Mouse (Mus musculus): ENCODE measurements around the gene Nxpe4. TPM values are rescaled to one million over a fixed set of nuclear protein-coding genes. Genes with fewer than 3 reads are reported as not detected.
"Not testable (repeated sequence)": the region's sequence is repeated elsewhere in the genome, so short reads cannot be mapped to it uniquely, and the experiment has no call there.

Gene Nxpe4
- polyA plus RNA-seq, 1 experiment from 2014 or later = 7.4 TPM

DNA sequence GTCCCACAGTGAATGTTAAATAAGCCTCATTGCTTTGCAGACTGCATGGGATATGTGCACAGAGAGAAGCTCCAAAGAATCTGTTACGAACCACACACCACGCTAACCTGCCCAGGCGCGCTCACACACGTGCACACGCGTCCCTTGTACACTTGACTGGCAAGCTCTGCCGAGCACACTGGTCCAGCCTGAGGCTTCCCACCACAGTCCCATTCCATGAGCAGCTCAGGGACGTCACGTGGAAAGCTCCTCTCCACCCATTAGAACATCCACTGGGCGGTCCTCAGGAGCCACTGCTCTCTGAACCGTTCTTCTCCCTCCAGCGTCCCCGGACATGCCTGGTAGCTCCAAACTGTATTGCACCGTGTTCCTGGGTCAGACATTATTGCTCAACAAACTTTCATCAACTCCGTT is 105.2 kb downstream of the Nxpe4 start:
- H3K27ac ChIP-seq = no peak overlapping the region
- no peaks in the 10 kb centered on the region for H3K9me3 ChIP-seq
- peaks cover 6% of the 10 kb centered on the region; the same call in 1 of the 2 replicates for H3K4me1 ChIP-seq (replicated peaks)
- under 1% methylated on average over 16 of the region's 16 CpGs for WGBS
- peaks cover 7% of the 10 kb centered on the region; the same call in 1 of the 2 replicates for H3K27me3 ChIP-seq
- peak overlapping the region; percentile 46 for H3K4me3 ChIP-seq (replicated peaks)
- H3K9ac ChIP-seq (replicated peaks) = peak overlapping the region; percentile 52
- peak; percentile 84 for ATAC-seq (ENCODE audit: insufficient number of reproducible peaks, insufficient read depth, low FRiP score, low TSS enrichment, low read depth)
- H3K4me2 ChIP-seq = peak overlapping the region; percentile 80
- H3K36me3 ChIP-seq = no peaks in the 10 kb centered on the region

DNA sequence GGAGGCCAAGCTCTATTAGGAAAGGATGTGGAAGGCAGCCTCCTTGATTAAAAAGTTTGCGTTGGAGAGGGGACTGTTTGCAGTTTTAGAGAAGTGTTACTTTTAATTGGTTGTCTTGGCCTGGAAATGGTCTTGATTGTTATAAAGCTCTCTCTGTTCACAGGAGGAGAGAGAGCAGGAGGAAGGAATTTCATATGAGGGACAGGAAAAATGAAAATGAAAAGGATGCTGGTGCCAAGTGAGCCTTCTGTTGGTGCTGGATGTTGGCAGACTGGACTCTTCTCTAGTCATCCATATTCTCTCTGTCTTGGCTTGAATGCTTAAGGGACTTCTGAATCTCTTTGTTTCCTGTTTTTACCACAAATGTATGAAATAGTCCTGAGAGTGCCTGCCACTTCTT is 106.1 kb downstream of the Nxpe4 start:
- ATAC-seq (ENCODE audit: insufficient number of reproducible peaks, insufficient read depth, low FRiP score, low TSS enrichment, low read depth) = no peak
- 48% methylated on average over 1 of the region's 1 CpGs for WGBS
- Histone ChIP-seq H3K4me1 (replicated peaks) (peaks cover 6% of the 10 kb centered on the region; the same call in 1 of the 2 replicates), H3K4me2 (no peak overlapping the region), H3K27ac (no peak overlapping the region), H3K4me3 (replicated peaks) (no peak overlapping the region), H3K9ac (replicated peaks) (no peak overlapping the region), H3K27me3 (peaks cover 7% of the 10 kb centered on the region; the same call in 1 of the 2 replicates), H3K9me3 (no peaks in the 10 kb centered on the region), H3K36me3 (no peaks in the 10 kb centered on the region)

DNA sequence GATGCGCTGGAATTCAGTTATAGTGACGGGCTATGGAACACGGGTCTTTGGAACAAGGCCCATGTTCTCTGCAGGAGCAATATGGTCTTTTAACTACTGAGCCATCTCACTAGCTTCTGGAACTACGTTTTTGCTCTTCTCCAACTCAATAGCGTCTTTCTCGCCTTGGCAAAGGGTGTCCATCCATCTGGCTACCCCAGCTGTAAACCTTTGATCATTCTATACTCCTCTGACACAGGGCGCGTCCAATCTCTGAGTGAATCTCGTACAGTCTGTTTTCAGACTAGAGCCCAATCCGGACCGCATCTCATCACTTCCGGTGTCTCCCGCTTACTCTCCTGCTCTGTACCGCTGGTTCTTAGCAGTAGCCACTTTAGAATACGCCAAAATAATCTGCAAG is 115.0 kb downstream of the Nxpe4 start:
- WGBS = 95% methylated on average over 15 of the region's 15 CpGs
- no peak for ATAC-seq (ENCODE audit: insufficient number of reproducible peaks, insufficient read depth, low FRiP score, low TSS enrichment, low read depth)

DNA sequence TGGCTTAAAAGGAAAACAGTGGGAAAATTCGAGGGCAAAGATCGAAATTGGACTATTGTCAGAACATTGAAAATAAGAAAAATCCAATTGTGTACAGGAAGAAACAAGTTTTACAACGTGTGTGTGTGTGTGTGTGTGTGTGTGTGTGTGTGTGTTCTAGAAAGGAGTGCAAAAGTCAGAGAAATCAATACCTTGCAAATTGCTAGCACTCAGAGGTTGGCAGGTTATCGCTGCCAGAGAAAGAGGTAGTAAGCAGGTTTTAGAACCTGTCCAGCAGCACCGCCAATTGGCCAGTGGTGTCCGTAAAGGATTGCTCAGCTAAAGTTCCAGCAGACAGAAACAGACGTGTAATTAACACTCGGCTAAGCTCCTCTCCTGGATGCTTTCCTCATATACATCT is 122.4 kb downstream of the Nxpe4 start:
- Histone ChIP-seq H3K36me3 (no peaks in the 10 kb centered on the region), H3K4me2 (no peak overlapping the region), H3K9ac (replicated peaks) (no peak overlapping the region), H3K4me1 (replicated peaks) (no peaks in the 10 kb centered on the region), H3K27ac (no peak overlapping the region), H3K4me3 (replicated peaks) (no peak overlapping the region), H3K27me3 (no peaks in the 10 kb centered on the region), H3K9me3 (no peaks in the 10 kb centered on the region)
- 84% methylated on average over 8 of the region's 8 CpGs for WGBS
- no peak for ATAC-seq (ENCODE audit: insufficient number of reproducible peaks, insufficient read depth, low FRiP score, low TSS enrichment, low read depth)

More for the DNA sequence above, 115.0 kb downstream of the Nxpe4 start:
- H3K36me3 ChIP-seq = no peaks in the 10 kb centered on the region
- H3K9ac ChIP-seq (replicated peaks) = no peak overlapping the region
- H3K9me3 ChIP-seq = no peaks in the 10 kb centered on the region
- no peak overlapping the region for H3K27ac ChIP-seq
- H3K27me3 ChIP-seq = no peaks in the 10 kb centered on the region
- no peaks in the 10 kb centered on the region for H3K4me1 ChIP-seq (replicated peaks)
- H3K4me3 ChIP-seq (replicated peaks) = no peak overlapping the region
- no peak overlapping the region for H3K4me2 ChIP-seq

DNA sequence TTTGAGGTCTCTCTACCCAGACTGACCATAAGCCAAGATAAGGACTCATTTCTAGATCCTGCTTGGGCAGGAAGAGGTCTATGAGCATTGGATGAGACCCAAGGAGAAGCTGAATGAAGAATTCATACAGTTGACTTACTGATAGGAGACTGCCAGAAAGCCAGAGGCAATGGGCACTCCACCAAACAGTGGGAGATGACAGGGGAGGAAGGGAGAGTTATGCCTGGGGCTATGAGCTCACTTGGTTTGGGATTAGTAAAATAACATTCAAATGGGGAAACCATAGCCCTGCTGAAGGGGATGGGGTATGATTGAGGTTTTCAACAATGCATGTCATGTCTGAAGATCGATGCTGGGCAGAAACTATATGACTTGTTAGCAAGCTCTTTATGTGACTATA is 128.5 kb downstream of the Nxpe4 start:
- no peak overlapping the region for H3K9ac ChIP-seq (replicated peaks)
- no peak overlapping the region for H3K27ac ChIP-seq
- no peak overlapping the region for H3K4me3 ChIP-seq (replicated peaks)
- no peaks in the 10 kb centered on the region for H3K27me3 ChIP-seq
- H3K4me1 ChIP-seq (replicated peaks) = no peaks in the 10 kb centered on the region
- ATAC-seq (ENCODE audit: insufficient number of reproducible peaks, insufficient read depth, low FRiP score, low TSS enrichment, low read depth) = no peak
- 92% methylated on average over 1 of the region's 1 CpGs for WGBS
- H3K9me3 ChIP-seq = no peaks in the 10 kb centered on the region
- H3K4me2 ChIP-seq = no peak overlapping the region
- no peaks in the 10 kb centered on the region for H3K36me3 ChIP-seq

DNA sequence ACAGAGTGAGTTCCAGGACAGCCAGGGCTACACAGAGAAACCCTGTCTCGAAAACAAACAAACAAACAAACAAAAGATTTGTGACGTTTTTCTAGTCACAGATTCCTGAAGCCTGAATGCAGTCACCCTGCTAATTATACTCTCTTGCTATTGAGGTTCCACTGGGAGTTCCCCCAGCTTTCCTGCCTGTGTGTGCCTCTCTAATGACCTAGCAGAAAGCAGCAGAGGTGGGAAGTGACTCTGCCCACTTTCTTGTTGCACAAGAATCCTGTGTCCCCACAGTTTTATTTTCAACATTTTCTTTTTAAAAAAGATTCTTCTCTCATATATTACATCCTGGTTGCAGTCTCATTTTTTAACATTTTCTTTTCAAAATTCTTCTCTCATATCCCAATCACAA is 132.9 kb downstream of the Nxpe4 start:
- WGBS = 65% methylated on average over 2 of the region's 2 CpGs
- Histone ChIP-seq H3K27ac (no peak overlapping the region), H3K36me3 (no peaks in the 10 kb centered on the region), H3K9me3 (no peaks in the 10 kb centered on the region), H3K4me3 (replicated peaks) (no peak overlapping the region), H3K27me3 (no peaks in the 10 kb centered on the region), H3K4me1 (replicated peaks) (peaks cover 12% of the 10 kb centered on the region), H3K4me2 (no peak overlapping the region), H3K9ac (replicated peaks) (no peak overlapping the region)
- no peak for ATAC-seq (ENCODE audit: insufficient number of reproducible peaks, insufficient read depth, low FRiP score, low TSS enrichment, low read depth)

DNA sequence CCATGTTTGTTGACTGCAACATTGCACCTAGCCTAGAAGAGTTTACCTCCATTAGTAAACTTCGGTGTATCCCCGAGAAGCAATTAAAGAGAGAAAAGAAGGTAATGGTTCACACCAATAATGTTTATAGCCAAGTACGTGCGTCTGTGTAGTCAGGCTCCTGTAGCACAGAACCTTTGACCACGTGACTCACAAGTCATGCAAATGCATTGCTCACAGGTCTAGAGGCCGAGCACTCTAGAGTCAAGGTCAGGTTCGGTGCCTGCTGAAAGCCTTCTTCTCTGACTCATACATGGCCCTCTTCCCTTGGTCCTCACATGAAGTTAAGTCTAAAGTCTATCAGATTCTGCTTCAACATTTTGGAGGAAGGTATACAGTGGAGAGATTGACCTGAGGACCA is 137.2 kb downstream of the Nxpe4 start:
- peaks cover 14% of the 10 kb centered on the region for H3K4me1 ChIP-seq (replicated peaks)
- H3K27ac ChIP-seq = no peak overlapping the region
- no peak overlapping the region for H3K4me2 ChIP-seq
- no peaks in the 10 kb centered on the region for H3K9me3 ChIP-seq
- no peaks in the 10 kb centered on the region for H3K27me3 ChIP-seq
- no peak for ATAC-seq (ENCODE audit: insufficient number of reproducible peaks, insufficient read depth, low FRiP score, low TSS enrichment, low read depth)
- H3K9ac ChIP-seq (replicated peaks) = no peak overlapping the region
- H3K36me3 ChIP-seq = no peaks in the 10 kb centered on the region
- WGBS = 67% methylated on average over 7 of the region's 7 CpGs
- H3K4me3 ChIP-seq (replicated peaks) = no peak overlapping the region

DNA sequence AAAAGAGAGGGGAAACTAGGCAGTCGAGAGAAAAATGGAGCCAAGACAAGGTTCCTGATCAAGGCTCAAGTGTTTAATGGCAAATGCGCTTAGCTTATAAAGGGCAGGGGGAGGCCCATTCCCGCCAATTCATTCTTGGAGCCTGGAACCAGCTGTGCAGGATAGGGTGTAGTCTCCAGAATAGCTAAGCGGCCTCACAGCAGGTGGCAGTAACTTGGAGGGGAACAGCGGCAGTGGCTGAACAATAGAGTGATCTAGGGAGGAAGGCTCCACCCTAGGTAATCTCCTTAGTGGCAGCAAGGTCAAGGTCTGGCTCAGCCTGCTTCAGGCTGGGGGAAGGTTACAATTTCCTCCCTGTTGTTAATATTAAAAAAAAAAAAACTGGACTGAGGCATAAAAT is 141.7 kb downstream of the Nxpe4 start:
- H3K27ac ChIP-seq; H3K27me3 ChIP-seq; ATAC-seq (ENCODE audit: insufficient number of reproducible peaks, insufficient read depth, low FRiP score, low TSS enrichment, low read depth); H3K4me2 ChIP-seq; H3K36me3 ChIP-seq; H3K9me3 ChIP-seq; H3K9ac ChIP-seq (replicated peaks); H3K4me3 ChIP-seq (replicated peaks): not testable (repeated sequence)
- H3K4me1 ChIP-seq (replicated peaks) = peaks cover 11% of the 10 kb centered on the region; the same call in 1 of the 2 replicates
- 41% methylated on average over 5 of the region's 5 CpGs for WGBS

DNA sequence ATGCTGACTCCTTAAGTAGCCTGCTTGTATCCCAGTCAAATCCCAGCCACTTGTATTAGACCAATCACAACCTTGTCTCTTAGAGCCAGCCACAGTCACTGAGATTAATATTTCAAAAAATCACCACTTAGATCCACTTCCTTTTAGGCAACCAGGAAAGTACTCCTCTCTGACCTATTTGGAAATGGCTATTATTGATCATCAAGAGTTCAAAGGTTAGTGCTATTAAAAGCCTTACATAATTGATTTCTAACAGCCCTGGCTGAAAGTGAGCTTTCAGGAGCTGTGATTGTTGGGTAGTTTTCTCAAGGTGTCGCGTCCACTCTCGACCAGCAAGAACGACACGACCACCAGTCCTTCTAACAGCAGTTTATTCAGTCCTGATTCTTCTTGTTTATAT is 149.4 kb downstream of the Nxpe4 start:
- no peak overlapping the region for H3K27ac ChIP-seq
- no peak overlapping the region for H3K9ac ChIP-seq (replicated peaks)
- no peak for ATAC-seq (ENCODE audit: insufficient number of reproducible peaks, insufficient read depth, low FRiP score, low TSS enrichment, low read depth)
- no peaks in the 10 kb centered on the region for H3K9me3 ChIP-seq
- H3K36me3 ChIP-seq = no peaks in the 10 kb centered on the region
- H3K27me3 ChIP-seq = no peaks in the 10 kb centered on the region
- 74% methylated on average over 5 of the region's 5 CpGs for WGBS
- H3K4me1 ChIP-seq (replicated peaks) = no peaks in the 10 kb centered on the region
- no peak overlapping the region for H3K4me3 ChIP-seq (replicated peaks)
- no peak overlapping the region for H3K4me2 ChIP-seq

DNA sequence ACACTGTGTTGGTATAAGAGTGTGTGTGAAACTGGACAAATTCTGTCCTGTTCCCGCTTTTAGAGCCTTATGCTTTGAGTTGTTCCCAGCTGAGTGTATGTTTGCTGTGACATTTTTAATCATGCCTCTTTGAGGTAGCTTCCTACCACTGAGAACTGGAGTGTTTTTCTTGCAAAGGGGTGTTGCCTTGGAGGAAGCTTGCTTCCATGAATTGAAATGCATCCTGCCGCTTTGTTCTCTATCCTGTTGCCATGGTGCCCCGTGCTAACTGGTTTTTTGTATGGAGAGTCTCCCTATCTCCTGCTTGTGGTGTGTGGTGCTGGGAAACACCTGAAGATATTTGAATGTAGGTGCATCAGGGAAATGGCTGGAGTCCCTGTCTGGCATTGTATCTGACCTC is 152.4 kb downstream of the Nxpe4 start:
- ATAC-seq (ENCODE audit: insufficient number of reproducible peaks, insufficient read depth, low FRiP score, low TSS enrichment, low read depth) = no peak
- Histone ChIP-seq H3K27me3 (no peaks in the 10 kb centered on the region), H3K4me3 (replicated peaks) (no peak overlapping the region), H3K4me1 (replicated peaks) (no peaks in the 10 kb centered on the region), H3K4me2 (no peak overlapping the region), H3K27ac (no peak overlapping the region), H3K36me3 (no peaks in the 10 kb centered on the region), H3K9me3 (no peaks in the 10 kb centered on the region), H3K9ac (replicated peaks) (no peak overlapping the region)
- WGBS = 57% methylated on average over 3 of the region's 3 CpGs

DNA sequence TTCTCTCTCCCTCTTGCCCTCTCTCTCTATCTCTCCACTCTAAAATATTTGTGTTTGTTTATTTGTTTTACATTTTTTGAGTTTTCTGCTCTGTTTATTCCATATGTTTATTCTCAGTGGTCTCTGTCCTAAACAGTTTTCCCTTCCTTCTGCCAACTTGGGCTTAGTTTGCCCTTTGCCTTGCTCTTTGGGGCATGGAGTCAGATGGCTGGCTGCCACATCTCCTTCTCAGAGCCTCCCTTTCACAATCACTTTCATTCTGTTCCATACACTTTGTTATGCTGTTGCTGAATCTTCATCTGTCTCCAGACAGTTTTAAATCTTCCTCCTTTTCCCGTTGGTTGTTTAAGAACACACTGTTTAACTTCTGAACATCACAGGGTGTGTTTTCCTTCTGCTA is 154.0 kb downstream of the Nxpe4 start:
- Histone ChIP-seq H3K4me3 (replicated peaks) (no peak overlapping the region), H3K36me3 (no peaks in the 10 kb centered on the region), H3K9me3 (no peaks in the 10 kb centered on the region), H3K4me1 (replicated peaks) (no peaks in the 10 kb centered on the region), H3K4me2 (no peak overlapping the region), H3K27me3 (no peaks in the 10 kb centered on the region), H3K9ac (replicated peaks) (no peak overlapping the region), H3K27ac (no peak overlapping the region)
- no peak for ATAC-seq (ENCODE audit: insufficient number of reproducible peaks, insufficient read depth, low FRiP score, low TSS enrichment, low read depth)
- WGBS = 79% methylated on average over 1 of the region's 1 CpGs

DNA sequence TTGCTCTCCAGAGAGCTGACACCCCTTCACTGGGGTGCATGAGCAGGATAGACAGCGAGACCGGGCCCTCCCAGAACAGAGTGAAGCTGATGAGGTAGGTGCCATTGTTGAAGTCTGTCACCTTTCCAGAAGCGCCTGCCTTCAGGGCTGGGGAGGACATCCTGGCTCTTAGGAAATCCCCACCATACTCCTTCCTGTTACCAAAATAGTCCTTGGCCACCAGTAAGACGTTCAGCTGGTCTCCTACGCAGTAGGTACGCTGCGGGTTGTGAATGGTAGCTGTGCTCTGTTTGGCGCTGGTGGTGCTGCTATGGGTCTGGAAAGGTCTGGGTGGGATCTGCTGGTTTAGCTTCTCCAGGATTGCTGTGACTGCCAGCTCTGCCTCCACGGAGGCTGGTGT is 164.5 kb downstream of the Nxpe4 start:
- Histone ChIP-seq H3K9me3 (no peaks in the 10 kb centered on the region), H3K9ac (replicated peaks) (no peak overlapping the region)
- WGBS = 87% methylated on average over 9 of the region's 9 CpGs

More for the DNA sequence above, 164.5 kb downstream of the Nxpe4 start:
- no peaks in the 10 kb centered on the region for H3K27me3 ChIP-seq
- H3K4me3 ChIP-seq (replicated peaks) = no peak overlapping the region
- H3K4me2 ChIP-seq = no peak overlapping the region
- no peaks in the 10 kb centered on the region for H3K36me3 ChIP-seq
- no peak overlapping the region for H3K27ac ChIP-seq
- no peak for ATAC-seq (ENCODE audit: insufficient number of reproducible peaks, insufficient read depth, low FRiP score, low TSS enrichment, low read depth)
- H3K4me1 ChIP-seq (replicated peaks) = no peaks in the 10 kb centered on the region
